Mouse (Mus musculus) spleen, adult 2 months (tissue): ENCODE results near the gene Glud1.

Experiments
- CTCF ChIP-seq: fragments of 200-500 bp; IDR thresholded peaks from 2 replicates; pipeline ENCODE4 v1.5.1; 2011; ENCODE audit warnings: mild to moderate bottlenecking, inconsistent platforms; ENCODE audit not compliant: insufficient read depth, insufficient read length, insufficient replicate concordance; ENCODE audit errors: extremely low read depth
- POLR2A ChIP-seq: fragments of 200-500 bp; IDR thresholded peaks from 2 replicates; pipeline ENCODE4 v1.6.1; 2011; ENCODE audit warnings: low read depth, low read length, inconsistent platforms

- no peak for TF ChIP-seq POLR2A
- TF ChIP-seq CTCF: no peak
These were observed 7.6 kb downstream of the Glud1 start for GRCm38 (mm10) chr14:34318113-34318512.
